Mouse (Mus musculus) layer of hippocampus, adult 8-10 months (tissue): ENCODE results near the gene Nptxr. TPM values are rescaled to one million over a fixed set of nuclear protein-coding genes. Genes with fewer than 3 reads are reported as not detected.

ENCODE experiments used
- DNase-seq, 2 experiments: peaks; one replicate each; pipeline ENCODE4 v3.0.0; 2022; ENCODE audit warnings: low spot score in 2 of 2
- total RNA-seq, 4 experiments: library from RNA; stranded (reverse); gene quantifications; 2 replicates each; pipeline ENCODE4 v1.2.4; 2022

Gene Nptxr
- total RNA-seq = 100 to 1,000 TPM; 637 to 711 (median 646) TPM

GRCm38 (mm10) chr15:79804352-79805071 is at the start of gene Nptxr:
Nptxr (minus strand) TSS chr15:79804766.
- peak in 1 of 2 experiments; percentile 69 for DNase-seq

GRCm38 (mm10) chr15:79850143-79850542 is 45.6 kb upstream of the Nptxr start:
- no peak for DNase-seq

GRCm38 (mm10) chr15:79847100-79847499 is 42.5 kb upstream of the Nptxr start:
- DNase-seq = no peak

GRCm38 (mm10) chr15:79845986-79846385 is 41.4 kb upstream of the Nptxr start:
- DNase-seq = no peak

GRCm38 (mm10) chr15:79842985-79843384 is 38.4 kb upstream of the Nptxr start:
- DNase-seq = no peak

GRCm38 (mm10) chr15:79840281-79840680 is 35.7 kb upstream of the Nptxr start:
- DNase-seq = no peak

GRCm38 (mm10) chr15:79834881-79835260 is 30.3 kb upstream of the Nptxr start:
- DNase-seq = no peak

- peak; percentile 96 to 97 for DNase-seq
Measured at GRCm38 (mm10) chr15:79834130-79834880, 29.7 kb upstream of the Nptxr start, which contains the start of the genes Npcd and Cbx6. Npcd (minus strand) TSS chr15:79834237. Cbx6 (minus strand) TSS chr15:79834688.

GRCm38 (mm10) chr15:79833251-79834050 is 28.9 kb upstream of the Nptxr start:
- DNase-seq = peak; percentile 28 to 48

GRCm38 (mm10) chr15:79832064-79832900 is 27.7 kb upstream of the Nptxr start:
- DNase-seq = peak; percentile 65 to 78

- DNase-seq = peak; percentile 77 to 85
Measured at GRCm38 (mm10) chr15:79830388-79830787, 25.8 kb upstream of the Nptxr start.

- DNase-seq = no peak
Measured at GRCm38 (mm10) chr15:79829431-79829830, 24.9 kb upstream of the Nptxr start.

GRCm38 (mm10) chr15:79828366-79829035 is 23.9 kb upstream of the Nptxr start:
- peak in 1 of 2 experiments; percentile 45 for DNase-seq

- DNase-seq = no peak
Measured at GRCm38 (mm10) chr15:79827778-79828210, 23.2 kb upstream of the Nptxr start.

GRCm38 (mm10) chr15:79827061-79827777 is 22.7 kb upstream of the Nptxr start:
- DNase-seq = no peak

GRCm38 (mm10) chr15:79826221-79826935 is 21.8 kb upstream of the Nptxr start:
- no peak for DNase-seq

- DNase-seq = no peak
Measured at GRCm38 (mm10) chr15:79825146-79825825, 20.7 kb upstream of the Nptxr start.

- DNase-seq = peak; percentile 39 to 49
Measured at GRCm38 (mm10) chr15:79823588-79824280, 19.2 kb upstream of the Nptxr start.
